Mouse (Mus musculus) intestine, embryonic 14.5 days (tissue): Measurements from ENCODE around the gene Ptpn4. TPM values are rescaled to one million over a fixed set of nuclear protein-coding genes. Genes with fewer than 3 reads are reported as not detected.

ENCODE experiments used
- ATAC-seq: fragments of 200-750 bp; cut with Nextera tagmentation; replicated peaks from 2 replicates; pipeline ENCODE4 v1.8.0; 2017; ENCODE audit warnings: low read depth, moderate number of reproducible peaks, moderate TSS enrichment, moderate library complexity; ENCODE audit not compliant: low FRiP score, low TSS enrichment
- DNase-seq: peaks from one replicate; pipeline ENCODE4 v3.0.0-alpha.2; 2018; ENCODE audit warnings: low spot score
- H3K27ac ChIP-seq: fragments of 300-500 bp; sonication (generic); 2 replicates; pipeline ENCODE4 v1.5.1; 2014; ENCODE audit warnings: low read depth, mild to moderate bottlenecking, control low read depth
- H3K27me3 ChIP-seq: fragments of 300-500 bp; sonication (generic); replicated peaks from 2 replicates; pipeline ENCODE4 v1.6.1; 2014; ENCODE audit warnings: low read length, control low read depth; ENCODE audit not compliant: control insufficient read depth, insufficient read depth
- H3K36me3 ChIP-seq: fragments of 300-500 bp; sonication (generic); 2 replicates; pipeline ENCODE4 v1.6.1; 2014; ENCODE audit warnings: low read length, control low read depth; ENCODE audit not compliant: control insufficient read depth, insufficient read depth
- H3K4me1 ChIP-seq: fragments of 300-500 bp; sonication (generic); replicated peaks from 2 replicates; pipeline ENCODE4 v1.6.1; 2014; ENCODE audit warnings: low read length, control low read depth, mixed read lengths; ENCODE audit not compliant: control insufficient read depth, insufficient read depth
- H3K4me2 ChIP-seq: fragments of 300-500 bp; sonication (generic); 2 replicates; pipeline ENCODE4 v1.6.1; 2014; ENCODE audit warnings: low read length
- H3K4me3 ChIP-seq: fragments of 300-500 bp; sonication (generic); 2 replicates; pipeline ENCODE4 v1.5.1; 2014; ENCODE audit warnings: low read depth, low read length, control low read depth, mixed read lengths
- H3K9ac ChIP-seq: fragments of 300-500 bp; sonication (generic); 2 replicates; pipeline ENCODE4 v1.6.1; 2014; ENCODE audit warnings: mild to moderate bottlenecking, low read length
- H3K9me3 ChIP-seq: fragments of 300-500 bp; sonication (generic); 2 replicates; pipeline ENCODE4 v1.6.1; 2016; ENCODE audit warnings: low read length, control low read depth; ENCODE audit not compliant: control insufficient read depth
- WGBS: fragments of 180-500 bp; shearing (Covaris S2); extraction: QIAGEN DNeasy Blood & Tissue Kit; methylation state at CpG from one replicate; pipeline ENCODE4 v1.1.7; 2014; 5-methylcytosine and 5-hydroxymethylcytosine counted together
- polyA plus RNA-seq: library from polyadenylated mRNA; unstranded; fragments of >200 nt; fragmentation: Nextera tagmentation; extraction: Ambion mirVana; gene quantifications from 2 replicates; pipeline ENCODE4 v1.2.1, GENCODE M21; 2014

The Ptpn4 gene
- polyA plus RNA-seq, 1 experiment from 2014 or later, result 10.4 TPM

- no peaks in the 10 kb centered on the region for H3K4me1 ChIP-seq
- 71% methylated on average over 1 of the region's 1 CpGs for WGBS
- no peak overlapping the region for H3K27ac ChIP-seq
- ATAC-seq (no peak), DNase-seq (no peak)
- H3K36me3 ChIP-seq, result no peaks in the 10 kb centered on the region
- H3K9me3 ChIP-seq, result no peaks in the 10 kb centered on the region
- H3K4me3 ChIP-seq, result no peak overlapping the region
- no peak overlapping the region for H3K4me2 ChIP-seq
- no peak overlapping the region for H3K9ac ChIP-seq
- H3K27me3 ChIP-seq, result no peaks in the 10 kb centered on the region
Measured at GRCm38 (mm10) chr1:119790616-119791015, 46.8 kb downstream of the Ptpn4 start.

GRCm38 (mm10) chr1:119775915-119776314, 61.5 kb downstream of the Ptpn4 start:
- ATAC-seq, result no peak
- 72% methylated on average over 2 of the region's 2 CpGs for WGBS
- no peaks in the 10 kb centered on the region for H3K4me1 ChIP-seq

DNA sequence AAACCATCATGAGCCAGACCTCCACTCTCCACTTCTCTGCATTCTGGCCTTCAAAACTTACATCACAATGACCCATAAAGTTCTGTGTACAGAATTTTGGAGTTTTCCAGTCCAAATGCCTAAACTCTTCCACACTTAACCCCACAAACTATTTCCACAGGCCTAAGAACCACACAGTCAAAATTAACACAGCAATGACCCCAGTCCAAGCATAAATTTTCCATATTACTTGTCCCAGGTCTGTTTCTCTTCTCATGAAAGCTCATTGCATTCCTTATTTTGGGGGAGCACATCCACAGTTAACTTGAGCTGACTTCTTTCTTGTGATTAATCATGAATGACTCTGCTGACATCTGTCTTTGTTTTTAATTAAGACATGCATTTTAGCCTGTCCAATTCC, 101.7 kb downstream of the Ptpn4 start:
- no peak overlapping the region for H3K9ac ChIP-seq
- peaks cover 13% of the 10 kb centered on the region for H3K9me3 ChIP-seq
- no peaks in the 10 kb centered on the region for H3K4me1 ChIP-seq
- no peaks in the 10 kb centered on the region for H3K27me3 ChIP-seq
- DNase-seq (no peak), ATAC-seq (no peak)
- H3K27ac ChIP-seq, result no peak overlapping the region
- no peak overlapping the region for H3K4me2 ChIP-seq
- H3K4me3 ChIP-seq, result no peak overlapping the region
- peaks cover 18% of the 10 kb centered on the region for H3K36me3 ChIP-seq

More at GRCm38 (mm10) chr1:119775915-119776314, 61.5 kb downstream of the Ptpn4 start:
- H3K4me2 ChIP-seq, result no peak overlapping the region
- H3K27ac ChIP-seq, result no peak overlapping the region
- H3K9ac ChIP-seq, result no peak overlapping the region
- no peak for DNase-seq
- no peaks in the 10 kb centered on the region for H3K27me3 ChIP-seq
- H3K4me3 ChIP-seq, result no peak overlapping the region
- 0 out of 2 replicates have a peak, but pooled peaks cover under 1% of the 10 kb centered on the region for H3K36me3 ChIP-seq
- H3K9me3 ChIP-seq, result no peaks in the 10 kb centered on the region

- WGBS, result 94% methylated on average over 1 of the region's 1 CpGs
- Histone ChIP-seq H3K9me3 (peaks cover 4% of the 10 kb centered on the region), H3K4me1 (no peaks in the 10 kb centered on the region), H3K27me3 (no peaks in the 10 kb centered on the region), H3K27ac (no peak overlapping the region), H3K4me3 (no peak overlapping the region), H3K4me2 (no peak overlapping the region), H3K9ac (no peak overlapping the region), H3K36me3 (peaks cover 9% of the 10 kb centered on the region; the same call in 1 of the 2 replicates)
- DNase-seq, result no peak
- ATAC-seq, result no peak
Measured at GRCm38 (mm10) chr1:119734801-119735200, 102.6 kb downstream of the Ptpn4 start.

- 88% methylated on average over 2 of the region's 2 CpGs for WGBS
- ATAC-seq (no peak), DNase-seq (no peak)
- Histone ChIP-seq H3K4me1 (no peaks in the 10 kb centered on the region), H3K9me3 (no peaks in the 10 kb centered on the region), H3K4me3 (no peak overlapping the region), H3K4me2 (no peak overlapping the region), H3K27ac (no peak overlapping the region), H3K27me3 (no peaks in the 10 kb centered on the region), H3K9ac (no peak overlapping the region), H3K36me3 (no peaks in the 10 kb centered on the region)
Measured at GRCm38 (mm10) chr1:119731166-119731565, 106.2 kb downstream of the Ptpn4 start.

- DNase-seq (no peak), ATAC-seq (no peak)
- no peak overlapping the region for H3K9ac ChIP-seq
- H3K9me3 ChIP-seq, result no peaks in the 10 kb centered on the region
- 83% methylated on average over 2 of the region's 2 CpGs for WGBS
- H3K4me2 ChIP-seq, result no peak overlapping the region
- no peaks in the 10 kb centered on the region; the same call in 1 of the 2 replicates for H3K36me3 ChIP-seq
- no peaks in the 10 kb centered on the region for H3K4me1 ChIP-seq
- H3K4me3 ChIP-seq, result no peak overlapping the region
- H3K27ac ChIP-seq, result no peak overlapping the region
- H3K27me3 ChIP-seq, result no peaks in the 10 kb centered on the region
Measured at GRCm38 (mm10) chr1:119713017-119713416, 124.4 kb downstream of the Ptpn4 start.

DNA sequence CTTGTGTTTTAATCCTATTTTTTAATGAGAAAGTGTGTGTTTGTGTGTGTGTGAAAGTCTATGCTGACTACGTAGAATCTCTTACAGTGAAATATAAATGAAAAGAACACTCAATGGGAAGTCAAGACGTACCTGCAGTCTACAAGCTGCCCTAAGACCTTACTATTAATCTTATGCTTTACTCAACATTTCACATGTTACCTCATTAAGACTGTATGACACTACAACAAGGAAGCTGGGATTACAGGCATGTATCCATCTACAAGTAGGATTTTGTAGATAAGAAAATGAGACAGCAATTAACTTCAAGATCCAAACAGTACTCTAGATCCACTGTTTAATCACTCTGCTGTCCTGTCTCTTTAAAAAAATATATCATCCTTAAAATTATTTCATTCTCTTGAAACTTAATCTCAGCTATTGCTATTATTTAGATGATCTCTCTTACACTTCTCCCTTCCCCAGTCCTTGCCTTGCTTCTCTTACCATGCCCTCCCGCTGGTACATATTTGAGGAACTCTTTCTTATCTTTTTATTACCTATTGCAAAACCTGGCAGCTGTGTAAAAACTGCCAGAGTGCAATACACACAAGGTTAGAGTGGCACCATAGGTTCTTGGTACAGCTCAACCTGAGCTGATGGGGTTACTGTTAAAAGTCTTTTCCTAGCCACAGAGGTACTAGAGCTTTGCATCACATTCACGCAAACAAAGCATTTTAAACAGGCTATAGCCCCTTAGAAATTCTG, 130.8 kb downstream of the Ptpn4 start:
- 89% methylated on average over 4 of the region's 4 CpGs for WGBS
- Histone ChIP-seq H3K36me3 (0 out of 2 replicates have a peak, but pooled peaks cover 11% of the 10 kb centered on the region), H3K4me2 (no peak overlapping the region), H3K27ac (no peak overlapping the region), H3K4me1 (no peaks in the 10 kb centered on the region), H3K4me3 (no peak overlapping the region), H3K9ac (no peak overlapping the region), H3K9me3 (no peaks in the 10 kb centered on the region), H3K27me3 (no peaks in the 10 kb centered on the region)
- ATAC-seq, result no peak
- DNase-seq, result no peak

DNA sequence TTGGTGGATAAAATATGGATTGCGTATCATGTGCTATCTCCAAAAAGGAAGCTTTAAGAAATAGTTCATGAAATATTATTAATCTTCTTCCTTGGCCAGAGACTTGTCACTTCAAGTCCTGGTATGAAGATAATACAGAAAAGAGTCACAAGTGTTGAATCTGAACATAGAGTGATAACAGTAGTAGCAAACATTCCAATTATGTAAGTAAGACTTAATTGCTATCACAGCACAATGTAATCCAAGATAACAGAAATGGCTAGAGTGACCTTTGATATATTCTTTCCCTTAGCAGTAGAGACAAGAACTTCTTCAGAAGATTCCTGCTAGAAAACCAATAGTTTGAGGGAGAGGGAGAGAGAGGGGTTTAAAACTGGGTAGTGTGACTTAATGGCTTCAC, 140.6 kb downstream of the Ptpn4 start:
- Histone ChIP-seq H3K9me3 (no peaks in the 10 kb centered on the region), H3K4me3 (no peak overlapping the region), H3K27ac (no peak overlapping the region), H3K27me3 (no peaks in the 10 kb centered on the region), H3K4me1 (no peaks in the 10 kb centered on the region), H3K9ac (no peak overlapping the region), H3K36me3 (0 out of 2 replicates have a peak, but pooled peaks cover 29% of the 10 kb centered on the region), H3K4me2 (no peak overlapping the region)
- 98% methylated on average over 1 of the region's 1 CpGs for WGBS
- ATAC-seq, result no peak
- DNase-seq, result no peak
